18 mouse cellular contexts compared by ENCODE assay signal in the genomic region with DNA sequence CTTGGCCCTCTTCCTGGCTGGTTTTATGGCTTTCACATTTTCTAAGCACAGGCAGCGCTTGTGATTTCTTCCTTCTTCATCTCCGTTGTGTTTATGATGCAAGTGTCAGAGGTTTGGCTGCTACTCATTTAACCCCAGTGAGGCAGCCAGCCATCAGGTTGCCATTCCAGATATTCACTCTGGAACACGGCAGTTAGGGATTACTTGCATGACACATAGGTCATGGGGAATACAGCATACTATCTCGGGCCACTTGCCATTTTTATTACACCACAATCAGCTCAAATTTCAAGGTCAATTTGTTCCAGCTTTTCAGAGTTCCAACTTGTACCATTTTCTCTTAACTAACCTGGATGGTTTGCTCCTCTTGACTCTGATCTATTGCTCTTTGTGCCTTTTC.
DNase-seq lines count a peak whose midpoint lies in the region; ATAC-seq and TF ChIP-seq lines count a peak whose summit lies in the region.
"Had no signal": no experiment of that assay in that cellular context is flagged by ENCODE, and none has a peak within 500 bp of the region (broad histone marks: within the 10 kb centered on the region; RNA-seq: fewer than 3 reads in every experiment).

No protein-coding gene starts in this region.

- peak overlapping the region; percentile 41 for H3K27ac ChIP-seq in heart, postnatal 0 days (ENCODE audit: low read depth)
- no peak overlapping the region for H3K27ac ChIP-seq in cerebellum, adult 2 months (ENCODE audit: insufficient read depth, low read length)
- H3K27ac ChIP-seq: hindbrain, embryonic 13.5 days; midbrain, embryonic 10.5 days; stomach, embryonic 15.5 days had no signal

- H3K4me3 ChIP-seq in heart, postnatal 0 days (ENCODE audit: low read depth, low read length), result no peak overlapping the region
- H3K4me3 ChIP-seq in cerebellum, adult 2 months (replicated peaks; ENCODE audit: insufficient read depth, low read depth, low read length), result no peak overlapping the region
- H3K4me3 ChIP-seq: hindbrain, embryonic 13.5 days; midbrain, embryonic 10.5 days; stomach, embryonic 15.5 days had no signal

- H3K9me3 ChIP-seq in heart, postnatal 0 days (replicated peaks; ENCODE audit: control insufficient read depth, low read length), result no peaks in the 10 kb centered on the region
- H3K9me3 ChIP-seq: hindbrain, embryonic 13.5 days; midbrain, embryonic 10.5 days; stomach, embryonic 15.5 days had no signal

- H3K4me2 ChIP-seq in heart, postnatal 0 days (ENCODE audit: low read depth, low read length), result no peak overlapping the region
- H3K4me2 ChIP-seq: hindbrain, embryonic 13.5 days; liver, embryonic 11.5 days; stomach, embryonic 15.5 days had no signal

- H3K27me3 ChIP-seq in heart, postnatal 0 days (ENCODE audit: control insufficient read depth, insufficient read depth, low read length), result no peaks in the 10 kb centered on the region
- H3K27me3 ChIP-seq in cerebellum, adult 2 months (ENCODE audit: control insufficient read depth, insufficient read depth, low read length), result no peaks in the 10 kb centered on the region
- H3K27me3 ChIP-seq: hindbrain, embryonic 13.5 days; stomach, embryonic 15.5 days had no signal

- TF ChIP-seq POLR2A in cerebellum, adult 2 months (IDR thresholded peaks at IDR 0.05; ENCODE audit: borderline replicate concordance, insufficient read depth, low read length), result no peak

- ATAC-seq in heart, postnatal 0 days (ENCODE audit: insufficient read depth, low read depth), result no peak
- ATAC-seq: forebrain, embryonic 16.5 days had no signal

- WGBS in heart, postnatal 0 days, result 48% methylated on average over 4 of the region's 4 CpGs
- 47% methylated on average over 4 of the region's 4 CpGs for WGBS in cerebellum, adult 2 months

- no peak overlapping the region for H3K9ac ChIP-seq in heart, postnatal 0 days (replicated peaks; ENCODE audit: low read depth, low read length)
- H3K9ac ChIP-seq: hindbrain, embryonic 13.5 days; stomach, embryonic 15.5 days had no signal

- DNase-seq in adrenal gland, postnatal 10 days, result peak; percentile 30
- DNase-seq in adrenal gland, adult 18-20 months (ENCODE audit: low spot score in 2 of 2), result no peak
- DNase-seq in heart, postnatal 0 days (ENCODE audit: low spot score), result no peak
- no peak for DNase-seq in heart, postnatal 4 days
- DNase-seq in ovary, postnatal 14 days (ENCODE audit: low spot score), result peak; percentile 13
- DNase-seq in ovary, postnatal 36 days (ENCODE audit: low spot score), result no peak
- DNase-seq in right cerebral cortex, postnatal 25 days, result no peak
- DNase-seq in cerebellum, adult 2 months, result no peak
- DNase-seq: B cell, adult 2 months; cerebellum, postnatal 14 days; kidney, adult 18-20 months; kidney, postnatal 36 days; retina, postnatal 1 day had no signal

- no peak for TF ChIP-seq EP300 in heart, postnatal 0 days (IDR thresholded peaks at IDR 0.05; ENCODE audit: low read depth)

- peaks cover 7% of the 10 kb centered on the region; the same call in 1 of the 2 replicates for H3K4me1 ChIP-seq in heart, postnatal 0 days (ENCODE audit: control insufficient read depth, insufficient read depth)
- no peaks in the 10 kb centered on the region for H3K4me1 ChIP-seq in cerebellum, adult 2 months (ENCODE audit: control insufficient read depth, insufficient read depth, low read length)
- H3K4me1 ChIP-seq: hindbrain, embryonic 13.5 days; midbrain, embryonic 10.5 days; stomach, embryonic 15.5 days had no signal

- no peak for TF ChIP-seq CTCF in heart, postnatal 0 days (IDR thresholded peaks at IDR 0.05; ENCODE audit: low read depth)
- no peak for TF ChIP-seq CTCF in cerebellum, adult 2 months (IDR thresholded peaks at IDR 0.05; ENCODE audit: borderline replicate concordance, insufficient read depth, low read depth, low read length)

- H3K36me3 ChIP-seq in heart, postnatal 0 days (replicated peaks; ENCODE audit: control insufficient read depth, insufficient read depth, low read length), result no peaks in the 10 kb centered on the region
- H3K36me3 ChIP-seq: hindbrain, embryonic 13.5 days; midbrain, embryonic 10.5 days; stomach, embryonic 15.5 days had no signal

Comparison
In these comparisons a context has a peak if more than half of its experiments do, and no peak if none do; other contexts are left out.
1. DNase-seq: peak in adrenal gland, postnatal 10 days (single experiment) and ovary, postnatal 14 days (single experiment); none in adrenal gland, adult 18-20 months (0 of 2), heart, postnatal 0 days (single experiment), heart, postnatal 4 days (single experiment), ovary, postnatal 36 days (single experiment), right cerebral cortex, postnatal 25 days (single experiment) and cerebellum, adult 2 months (0 of 2).